Mouse (Mus musculus): Measurements from ENCODE around the gene Tatdn3.

Gene Tatdn3

GRCm38 (mm10) chr1:191062781-191063485 is at the start of gene Tatdn3, which contains the start of gene Nsl1:
Gene Tatdn3, minus strand, starts transcription at chr1:191062932.
Gene Nsl1, plus strand, starts transcription at chr1:191063012.
- peak; percentile 94 for DNase-seq (ENCODE audit: low spot score)

- DNase-seq (ENCODE audit: low spot score): no peak
Observed at GRCm38 (mm10) chr1:191111146-191111545, 48.4 kb upstream of the Tatdn3 start.

GRCm38 (mm10) chr1:191109907-191110306 is 47.2 kb upstream of the Tatdn3 start:
- DNase-seq (ENCODE audit: low spot score): no peak

- DNase-seq (ENCODE audit: low spot score): no peak
Observed at GRCm38 (mm10) chr1:191107306-191107705, 44.6 kb upstream of the Tatdn3 start.

- DNase-seq (ENCODE audit: low spot score): no peak
Observed at GRCm38 (mm10) chr1:191105246-191105645, 42.5 kb upstream of the Tatdn3 start.

GRCm38 (mm10) chr1:191102730-191103370 is 40.1 kb upstream of the Tatdn3 start:
- no peak for DNase-seq (ENCODE audit: low spot score)

- DNase-seq (ENCODE audit: low spot score): no peak
Observed at GRCm38 (mm10) chr1:191099772-191100291, 37.1 kb upstream of the Tatdn3 start.

- no peak for DNase-seq (ENCODE audit: low spot score)
Observed at GRCm38 (mm10) chr1:191099114-191099513, 36.4 kb upstream of the Tatdn3 start.

- DNase-seq (ENCODE audit: low spot score): peak; percentile 76
Observed at GRCm38 (mm10) chr1:191097802-191098747, 35.3 kb upstream of the Tatdn3 start, which contains the start of gene Batf3. Gene Batf3, plus strand, starts transcription at chr1:191097847.

- DNase-seq (ENCODE audit: low spot score): peak; percentile 48
Observed at GRCm38 (mm10) chr1:191096871-191097681, 34.3 kb upstream of the Tatdn3 start.

- DNase-seq (ENCODE audit: low spot score): no peak
Observed at GRCm38 (mm10) chr1:191095019-191095418, 32.3 kb upstream of the Tatdn3 start.

- DNase-seq (ENCODE audit: low spot score): no peak
Observed at GRCm38 (mm10) chr1:191093578-191093977, 30.8 kb upstream of the Tatdn3 start.

- no peak for DNase-seq (ENCODE audit: low spot score)
Observed at GRCm38 (mm10) chr1:191092050-191092449, 29.3 kb upstream of the Tatdn3 start.

- DNase-seq (ENCODE audit: low spot score): no peak
Observed at GRCm38 (mm10) chr1:191089355-191089754, 26.6 kb upstream of the Tatdn3 start.

- no peak for DNase-seq (ENCODE audit: low spot score)
Observed at GRCm38 (mm10) chr1:191087955-191088354, 25.2 kb upstream of the Tatdn3 start.

- no peak for DNase-seq (ENCODE audit: low spot score)
Observed at GRCm38 (mm10) chr1:191086960-191087359, 24.2 kb upstream of the Tatdn3 start.

GRCm38 (mm10) chr1:191086304-191086878 is 23.7 kb upstream of the Tatdn3 start:
- DNase-seq (ENCODE audit: low spot score): no peak

GRCm38 (mm10) chr1:191085597-191085996 is 22.9 kb upstream of the Tatdn3 start:
- DNase-seq (ENCODE audit: low spot score): no peak

GRCm38 (mm10) chr1:191084951-191085559 is 22.3 kb upstream of the Tatdn3 start:
- DNase-seq (ENCODE audit: low spot score): peak; percentile 80

GRCm38 (mm10) chr1:191083230-191083629 is 20.5 kb upstream of the Tatdn3 start:
- DNase-seq (ENCODE audit: low spot score): no peak
